Mouse (Mus musculus) G1E (cell line): ENCODE results near the gene Gna12. TPM values are rescaled to one million over a fixed set of nuclear protein-coding genes. Genes with fewer than 3 reads are reported as not detected.

Experiments
- ATAC-seq: 2 replicates; pipeline ENCODE4 v1.8.0; 2016; ENCODE audit warnings: mild to moderate bottlenecking; ENCODE audit not compliant: insufficient number of reproducible peaks, poor library complexity, low FRiP score, severe bottlenecking; ENCODE audit errors: extremely low read depth
- DNase-seq: peaks from one replicate; pipeline ENCODE4 v3.0.0; 2012; ENCODE audit warnings: low spot score
- H3K27me3 ChIP-seq: 2 replicates; pipeline ENCODE4 v1.6.1; 2012; ENCODE audit warnings: mild to moderate bottlenecking, low read length, inconsistent platforms; ENCODE audit not compliant: insufficient read depth
- H3K36me3 ChIP-seq: replicated peaks from 2 replicates; pipeline ENCODE3; 2012; ENCODE audit warnings: mild to moderate bottlenecking, inconsistent platforms
- H3K4me1 ChIP-seq: 2 replicates; pipeline ENCODE4 v1.6.1; 2012; ENCODE audit warnings: low read depth, low read length, inconsistent platforms, mixed read lengths; ENCODE audit not compliant: insufficient read depth
- H3K4me3 ChIP-seq: 2 replicates; pipeline ENCODE4 v1.5.1; 2012; ENCODE audit warnings: low read depth, mild to moderate bottlenecking, inconsistent platforms, low read length, moderate library complexity, mixed read lengths
- H3K9me3 ChIP-seq: replicated peaks from 2 replicates; pipeline ENCODE4 v1.6.1; 2012; ENCODE audit warnings: inconsistent platforms
- CTCF ChIP-seq: IDR thresholded peaks from 2 replicates; pipeline ENCODE4 v1.5.1; 2012; ENCODE audit warnings: low read depth, low read length, inconsistent platforms, mixed read lengths
- GATA1 ChIP-seq: IDR thresholded peaks from 2 replicates; pipeline ENCODE4 v1.6.1; 2012; ENCODE audit warnings: borderline replicate concordance, low read length, inconsistent platforms, mixed read lengths
- GATA2 ChIP-seq: IDR thresholded peaks from 2 replicates; pipeline ENCODE4 v1.6.1; 2012; ENCODE audit warnings: low read depth, low read length, inconsistent platforms, borderline replicate concordance
- POLR2AphosphoS5 ChIP-seq: IDR thresholded peaks from 2 replicates; pipeline ENCODE4 v1.6.1; 2012; ENCODE audit warnings: low read depth, low read length, inconsistent platforms; ENCODE audit not compliant: insufficient replicate concordance
- TAL1 ChIP-seq: conservative IDR thresholded peaks from 2 replicates; pipeline ENCODE4 v1.6.1; 2012; ENCODE audit warnings: low read depth, low read length, inconsistent platforms, mixed read lengths
- polyA plus RNA-seq: library from polyadenylated mRNA; stranded (reverse); fragments of >175 nt; gene quantifications from 2 replicates; pipeline ENCODE4 v1.2.3, GENCODE M21; 2012
- total RNA-seq, 2 experiments: library from RNA; stranded (forward) in 1 of 2; stranded (reverse) in 1 of 2; fragments of 200-1000 nt in 1 of 2; fragments of >200 nt in 1 of 2; fragmentation: Nextera tagmentation in 1 of 2; gene quantifications; 2 replicates each; pipeline ENCODE4 v1.2.3; 2014 to 2017

The Gna12 gene
- total RNA-seq (2014; fragmentation: Nextera tagmentation) (40.9 and 66.7 TPM in 2 replicates), total RNA-seq (2017) (22.2 and 22.4 TPM in 2 replicates), polyA plus RNA-seq (53.1 and 54.5 TPM in 2 replicates)

DNA sequence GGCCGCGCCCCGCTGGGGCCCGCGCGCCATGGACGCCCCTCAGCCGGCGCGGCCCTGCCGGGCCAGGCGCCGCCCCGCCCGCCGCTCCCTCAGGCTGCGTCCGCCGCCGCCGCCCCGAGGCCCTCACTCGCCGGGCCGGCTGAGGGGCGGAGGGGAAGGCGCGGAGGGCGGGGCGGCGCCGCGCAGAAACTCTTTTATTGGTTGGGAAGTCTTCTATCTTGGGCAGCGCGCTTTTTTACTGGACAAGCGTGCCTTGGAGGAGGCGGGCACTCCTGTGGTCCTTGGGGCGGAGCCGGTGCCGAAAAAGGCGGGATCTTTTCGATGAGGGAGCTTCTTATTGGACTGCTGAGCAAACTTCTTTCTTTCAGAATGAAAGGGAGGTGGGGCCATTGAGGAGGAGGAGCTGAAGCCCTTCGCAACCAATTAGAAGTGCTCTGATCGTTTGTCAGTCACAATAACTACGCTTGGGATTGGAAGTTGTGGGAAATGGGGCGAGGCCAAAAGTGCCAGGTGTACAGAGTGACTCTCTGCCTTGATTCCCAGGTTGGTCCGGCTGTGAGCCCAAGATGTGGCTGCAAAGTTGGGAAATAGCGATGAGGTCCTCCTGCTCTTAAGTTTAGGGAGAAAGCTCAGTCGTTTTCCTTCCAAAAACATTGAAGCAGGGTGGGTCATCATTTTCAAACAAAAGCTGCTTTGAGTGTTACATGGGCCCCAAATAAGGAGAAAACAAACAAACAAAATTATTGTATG is at the start of gene Gna12:
Gene Gna12 (minus strand): TSS at position 118 of the 750 bp plus-strand sequence.
- peaks cover 37% of the 10 kb centered on the region for H3K4me1 ChIP-seq
- DNase-seq: peak; percentile 91

GRCm38 (mm10) chr5:140878644-140879043 is 48.4 kb upstream of the Gna12 start:
- DNase-seq (no peak), ATAC-seq (no peak)
- peaks cover 79% of the 10 kb centered on the region for H3K9me3 ChIP-seq
- H3K36me3 ChIP-seq: no peaks in the 10 kb centered on the region
- H3K27me3 ChIP-seq: no peaks in the 10 kb centered on the region
- no peaks in the 10 kb centered on the region for H3K4me1 ChIP-seq
- H3K4me3 ChIP-seq: no peak overlapping the region
- TF ChIP-seq TAL1 (no peak), POLR2AphosphoS5 (no peak), GATA1 (no peak), GATA2 (no peak), CTCF (no peak)

More for the DNA sequence above, at the start of gene Gna12:
- peak; percentile 97 for ATAC-seq
- no peaks in the 10 kb centered on the region; the same call in 1 of the 2 replicates for H3K27me3 ChIP-seq
- no peaks in the 10 kb centered on the region; the same call in 1 of the 2 replicates for H3K9me3 ChIP-seq
- H3K4me3 ChIP-seq: peak within 1 kb of the TSS; percentile 89
- TF ChIP-seq GATA1 (no peak), GATA2 (no peak)
- peaks cover 16% of the 10 kb centered on the region for H3K36me3 ChIP-seq

GRCm38 (mm10) chr5:140873736-140874307 is 43.6 kb upstream of the Gna12 start:
- Histone ChIP-seq H3K4me1 (no peaks in the 10 kb centered on the region), H3K4me3 (no peak overlapping the region), H3K36me3 (no peaks in the 10 kb centered on the region), H3K9me3 (peaks cover 64% of the 10 kb centered on the region), H3K27me3 (no peaks in the 10 kb centered on the region)
- no peak for TF ChIP-seq POLR2AphosphoS5
- TF ChIP-seq CTCF: no peak
- no peak for TF ChIP-seq TAL1
- no peak for TF ChIP-seq GATA1
- DNase-seq (no peak), ATAC-seq (no peak)

- DNase-seq: no peak
- H3K4me1 ChIP-seq: no peaks in the 10 kb centered on the region
- no peak for ATAC-seq
These were observed 42.9 kb upstream of the Gna12 start for GRCm38 (mm10) chr5:140873039-140873551.

GRCm38 (mm10) chr5:140872532-140873038 is 42.4 kb upstream of the Gna12 start:
- no peaks in the 10 kb centered on the region for H3K36me3 ChIP-seq
- H3K9me3 ChIP-seq: peaks cover 53% of the 10 kb centered on the region
- DNase-seq: no peak
- H3K4me1 ChIP-seq: no peaks in the 10 kb centered on the region
- no peak overlapping the region for H3K4me3 ChIP-seq
- no peak for TF ChIP-seq POLR2AphosphoS5
- no peak for TF ChIP-seq GATA1
- TF ChIP-seq CTCF: no peak
- no peak for TF ChIP-seq TAL1
- no peak for TF ChIP-seq GATA2
- ATAC-seq: no peak
- no peaks in the 10 kb centered on the region for H3K27me3 ChIP-seq

More at GRCm38 (mm10) chr5:140873039-140873551, 42.9 kb upstream of the Gna12 start:
- Histone ChIP-seq H3K27me3 (no peaks in the 10 kb centered on the region), H3K4me3 (no peak overlapping the region), H3K9me3 (peaks cover 58% of the 10 kb centered on the region), H3K36me3 (no peaks in the 10 kb centered on the region)
- TF ChIP-seq TAL1 (no peak), CTCF (no peak), GATA2 (no peak), POLR2AphosphoS5 (no peak), GATA1 (no peak)

DNA sequence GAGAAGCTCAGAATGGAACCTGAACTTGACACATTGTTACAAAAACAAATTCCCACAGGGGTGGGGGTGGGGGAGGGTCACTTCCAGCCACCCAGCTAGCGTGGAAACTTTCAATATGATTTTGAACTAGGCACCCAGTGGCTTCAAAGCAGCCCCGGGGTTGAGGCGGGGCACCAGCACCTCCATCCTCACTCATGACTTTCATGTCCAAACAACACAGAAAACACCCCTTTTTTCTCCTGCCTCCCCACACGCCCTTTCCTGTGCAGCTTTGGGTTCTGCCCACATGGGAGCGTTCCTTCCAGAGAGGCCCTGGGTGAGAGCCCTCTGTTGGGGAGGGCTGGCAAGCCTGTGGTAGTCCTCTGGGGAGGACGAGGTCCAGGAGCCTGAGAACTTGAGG is 41.0 kb upstream of the Gna12 start:
- DNase-seq (no peak), ATAC-seq (no peak)
- H3K9me3 ChIP-seq: peaks cover 39% of the 10 kb centered on the region
- H3K4me1 ChIP-seq: no peaks in the 10 kb centered on the region
- H3K36me3 ChIP-seq: no peaks in the 10 kb centered on the region
- no peaks in the 10 kb centered on the region for H3K27me3 ChIP-seq
- TF ChIP-seq CTCF: no peak
- no peak for TF ChIP-seq GATA1
- no peak for TF ChIP-seq GATA2
- no peak for TF ChIP-seq POLR2AphosphoS5
- TF ChIP-seq TAL1: no peak
- H3K4me3 ChIP-seq: no peak overlapping the region
